Mouse (Mus musculus) spleen, adult 2 months (tissue): ENCODE data around the gene Egln1. TPM values are rescaled to one million over a fixed set of nuclear protein-coding genes. Genes with fewer than 3 reads are reported as not detected.

ENCODE experiments used
- DNase-seq, 2 experiments: peaks; one replicate each; pipeline versions ENCODE4 v3.0.0 to v3.0.0-alpha.2; 2012 to 2021; ENCODE audit warnings: low spot score in 2 of 2, low read depth in 1 of 2
- H3K27ac ChIP-seq: fragments of 200-500 bp; 2 replicates; pipeline ENCODE4 v1.5.1; 2012; ENCODE audit warnings: low read length, inconsistent platforms; ENCODE audit not compliant: insufficient read depth
- H3K27me3 ChIP-seq: fragments of 200-500 bp; 2 replicates; pipeline ENCODE4 v1.6.1; 2012; ENCODE audit warnings: mild to moderate bottlenecking, moderate library complexity, low read length, inconsistent platforms; ENCODE audit not compliant: control insufficient read depth, insufficient read depth
- H3K36me3 ChIP-seq: fragments of 200-500 bp; 2 replicates; pipeline ENCODE4 v1.6.1; 2012; ENCODE audit warnings: mild to moderate bottlenecking, low read length, inconsistent platforms; ENCODE audit not compliant: control insufficient read depth, insufficient read depth
- H3K4me1 ChIP-seq: fragments of 200-500 bp; 2 replicates; pipeline ENCODE4 v1.6.1; 2011; ENCODE audit warnings: inconsistent platforms; ENCODE audit not compliant: control insufficient read depth, insufficient read depth, insufficient read length
- H3K4me3 ChIP-seq: fragments of 200-500 bp; 2 replicates; pipeline ENCODE4 v1.5.1; 2011; ENCODE audit warnings: mild to moderate bottlenecking, inconsistent platforms; ENCODE audit not compliant: insufficient read depth, insufficient read length; ENCODE audit errors: extremely low read depth
- CTCF ChIP-seq: fragments of 200-500 bp; IDR thresholded peaks from 2 replicates; pipeline ENCODE4 v1.5.1; 2011; ENCODE audit warnings: mild to moderate bottlenecking, inconsistent platforms; ENCODE audit not compliant: insufficient read depth, insufficient read length, insufficient replicate concordance; ENCODE audit errors: extremely low read depth
- POLR2A ChIP-seq: fragments of 200-500 bp; IDR thresholded peaks from 2 replicates; pipeline ENCODE4 v1.6.1; 2011; ENCODE audit warnings: low read depth, low read length, inconsistent platforms
- WGBS: fragments of 180-500 bp; shearing (Covaris S2); methylation state at CpG from one replicate; pipeline ENCODE4 v1.1.7; 2018; 5-methylcytosine and 5-hydroxymethylcytosine counted together
- polyA plus RNA-seq: library from polyadenylated mRNA; depleted of rRNA; stranded (reverse); fragments of >200 nt; gene quantifications from 2 replicates; pipeline ENCODE4 v1.2.3, GENCODE M21; 2012

Gene Egln1
- polyA plus RNA-seq, 1 experiment = 12.1 TPM

DNA sequence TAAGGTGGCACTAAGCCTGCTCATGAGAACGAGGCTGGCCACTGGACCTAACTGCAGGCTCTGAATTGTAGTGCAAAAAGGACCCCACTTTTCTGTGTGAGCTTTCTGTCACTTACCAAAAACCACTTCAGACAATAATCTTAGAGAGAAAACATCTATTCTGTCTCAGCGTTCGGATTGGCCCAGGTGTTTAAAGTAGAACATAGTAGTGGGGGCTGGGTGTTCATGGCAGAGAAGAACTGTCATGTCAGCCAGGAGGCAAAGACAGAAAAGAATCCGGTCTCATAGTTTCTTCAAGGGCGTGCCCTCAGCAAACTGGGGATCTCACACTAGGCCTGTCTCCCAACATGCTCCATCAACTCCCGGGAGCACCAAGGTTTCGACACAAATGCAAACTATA, 28.9 kb upstream of the Egln1 start:
- no peak for DNase-seq
- WGBS = 83% methylated on average over 7 of the region's 7 CpGs
- Histone ChIP-seq H3K4me1 (no peaks in the 10 kb centered on the region), H3K27ac (no peak overlapping the region), H3K36me3 (no peaks in the 10 kb centered on the region), H3K27me3 (no peaks in the 10 kb centered on the region), H3K4me3 (no peak overlapping the region)
- no peak for TF ChIP-seq CTCF
- no peak for TF ChIP-seq POLR2A

DNA sequence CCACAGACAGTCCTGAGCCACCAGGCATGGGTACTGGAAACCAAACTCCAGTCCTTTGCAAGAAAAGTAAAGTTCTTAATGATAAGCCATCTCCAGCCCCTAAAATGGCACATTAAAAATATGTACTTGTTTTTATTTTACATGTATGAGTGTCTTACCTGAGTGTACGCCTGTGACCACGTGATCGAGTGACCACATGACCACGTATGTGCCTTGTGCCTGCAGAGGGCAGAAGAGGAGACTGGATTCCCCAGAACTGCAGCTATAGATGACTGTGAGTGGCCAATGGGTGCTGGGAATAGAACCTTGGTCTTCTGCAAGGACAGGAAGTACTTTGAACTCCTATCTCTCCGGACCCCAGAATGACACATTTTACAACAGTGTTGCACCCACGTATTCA, 27.1 kb upstream of the Egln1 start:
- Histone ChIP-seq H3K36me3 (no peaks in the 10 kb centered on the region), H3K4me1 (no peaks in the 10 kb centered on the region), H3K27me3 (no peaks in the 10 kb centered on the region), H3K27ac (no peak overlapping the region), H3K4me3 (no peak overlapping the region)
- WGBS = 91% methylated on average over 6 of the region's 6 CpGs
- DNase-seq = no peak
- TF ChIP-seq CTCF (no peak), POLR2A (no peak)

DNA sequence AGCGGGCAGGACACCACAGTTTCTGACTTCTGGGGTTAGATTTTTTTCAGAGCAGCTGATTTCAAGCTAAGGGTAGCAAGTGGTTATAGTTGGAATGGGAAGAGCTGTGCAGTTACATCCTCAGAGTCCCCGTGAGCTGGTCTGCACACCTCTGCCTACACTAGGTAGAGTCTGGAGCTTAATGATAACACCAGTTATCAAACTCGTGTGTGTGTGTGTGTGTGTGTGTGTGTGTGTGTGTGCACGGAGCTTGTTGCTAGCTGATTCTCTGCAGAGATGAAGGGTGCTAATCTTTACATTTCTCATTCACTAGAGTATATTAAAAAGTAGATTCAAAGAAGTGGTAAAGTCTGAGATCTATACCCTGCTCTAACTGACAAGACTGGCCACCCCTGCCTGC, 25.1 kb upstream of the Egln1 start:
- Histone ChIP-seq H3K27me3 (no peaks in the 10 kb centered on the region), H3K4me1 (no peaks in the 10 kb centered on the region), H3K27ac (no peak overlapping the region), H3K4me3 (no peak overlapping the region), H3K36me3 (no peaks in the 10 kb centered on the region)
- TF ChIP-seq CTCF (no peak), POLR2A (no peak)
- 66% methylated on average over 4 of the region's 4 CpGs for WGBS
- DNase-seq = no peak

DNA sequence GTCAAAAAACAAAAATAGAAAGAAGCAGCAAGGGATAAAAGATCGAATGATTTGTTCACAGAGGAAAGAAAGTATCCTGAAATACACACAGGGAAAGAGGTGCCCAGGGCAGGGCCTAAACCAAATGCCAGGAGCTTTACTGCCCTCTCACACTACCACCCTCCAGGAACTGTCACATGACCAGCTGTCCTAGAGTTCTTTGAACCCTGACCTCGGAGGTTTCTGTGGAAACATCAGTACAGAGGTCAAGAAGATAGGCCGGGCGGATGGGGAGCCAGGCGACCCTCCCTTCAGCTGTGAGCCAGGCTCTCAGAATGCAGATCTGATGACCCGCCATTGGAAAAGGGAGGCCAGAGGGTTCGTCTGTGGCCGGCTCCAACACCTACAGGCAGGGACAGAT, 24.1 kb upstream of the Egln1 start:
- WGBS = 87% methylated on average over 8 of the region's 8 CpGs
- no peak for TF ChIP-seq CTCF
- no peak for TF ChIP-seq POLR2A
- H3K27me3 ChIP-seq = no peaks in the 10 kb centered on the region
- DNase-seq = no peak
- no peaks in the 10 kb centered on the region for H3K36me3 ChIP-seq
- no peak overlapping the region for H3K27ac ChIP-seq
- H3K4me3 ChIP-seq = no peak overlapping the region
- no peaks in the 10 kb centered on the region for H3K4me1 ChIP-seq

DNA sequence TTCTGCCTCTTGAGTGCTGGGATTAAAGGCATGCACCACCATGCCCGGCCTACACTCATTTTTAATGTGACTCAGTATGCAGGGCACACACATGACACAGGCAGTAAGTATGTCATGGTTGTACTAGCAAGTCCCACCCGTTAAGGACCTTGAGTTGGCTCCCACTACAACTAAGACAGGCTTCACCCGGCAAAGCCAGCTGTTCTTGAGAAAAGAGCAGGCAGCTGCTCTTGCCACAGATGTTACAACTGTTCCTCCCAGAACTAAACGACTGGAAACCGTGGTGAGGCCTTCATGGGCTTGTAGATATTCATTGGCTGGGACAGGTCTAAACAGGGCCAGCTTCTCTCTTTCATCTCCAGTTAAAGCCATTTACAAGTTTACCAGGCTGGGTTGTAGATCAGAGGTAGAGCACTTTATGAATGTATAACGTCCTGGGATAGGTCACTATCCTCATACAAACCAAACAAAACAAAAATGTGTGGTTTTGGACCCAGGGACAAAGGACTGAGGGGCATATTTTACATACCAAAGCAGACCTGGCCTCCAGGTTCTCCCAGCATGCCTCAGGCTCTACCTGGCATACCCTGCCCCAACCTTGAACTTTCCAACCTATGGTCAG, 21.3 kb upstream of the Egln1 start:
- DNase-seq = no peak
- H3K4me3 ChIP-seq = no peak overlapping the region
- no peak for TF ChIP-seq CTCF
- TF ChIP-seq POLR2A = no peak

GRCm38 (mm10) chr8:124964966-124965365, 15.8 kb upstream of the Egln1 start:
- Histone ChIP-seq H3K36me3 (no peaks in the 10 kb centered on the region), H3K27ac (no peak overlapping the region), H3K4me3 (no peak overlapping the region), H3K4me1 (no peaks in the 10 kb centered on the region), H3K27me3 (no peaks in the 10 kb centered on the region)
- 90% methylated on average over 8 of the region's 8 CpGs for WGBS
- TF ChIP-seq POLR2A (no peak), CTCF (no peak)
- DNase-seq = no peak

More for the DNA sequence above, 21.3 kb upstream of the Egln1 start:
- no peaks in the 10 kb centered on the region for H3K27me3 ChIP-seq
- no peaks in the 10 kb centered on the region for H3K36me3 ChIP-seq
- WGBS = 56% methylated on average over 6 of the region's 6 CpGs
- no peaks in the 10 kb centered on the region for H3K4me1 ChIP-seq
- no peak overlapping the region for H3K27ac ChIP-seq

- DNase-seq = no peak
- no peaks in the 10 kb centered on the region for H3K36me3 ChIP-seq
- no peaks in the 10 kb centered on the region for H3K27me3 ChIP-seq
- TF ChIP-seq CTCF (no peak), POLR2A (no peak)
- H3K27ac ChIP-seq = no peak overlapping the region
- H3K4me3 ChIP-seq = no peak overlapping the region
- H3K4me1 ChIP-seq = 0 out of 2 replicates have a peak, but pooled peaks cover 5% of the 10 kb centered on the region
- WGBS = 92% methylated on average over 5 of the region's 5 CpGs
Observed at GRCm38 (mm10) chr8:124963246-124963645, 14.1 kb upstream of the Egln1 start.
